20 mouse cellular contexts compared by ENCODE assay signal in genomic region chr5:74358033-74358432, GRCm38 (mm10).
"Had no signal": no experiment of that assay in that cellular context is flagged by ENCODE, and none has a peak within 500 bp of the region (broad histone marks: within the 10 kb centered on the region; RNA-seq: fewer than 3 reads in every experiment).

No protein-coding gene starts in this region.

- H3K4me2 ChIP-seq: kidney, embryonic 15.5 days; liver, embryonic 13.5 days; midbrain, embryonic 12.5 days; midbrain, embryonic 15.5 days; neural tube, embryonic 13.5 days had no signal

- H3K27me3 ChIP-seq: kidney, embryonic 15.5 days; liver, embryonic 13.5 days; midbrain, embryonic 12.5 days; midbrain, embryonic 15.5 days had no signal

- ATAC-seq: midbrain, embryonic 15.5 days had no signal

- H3K9ac ChIP-seq: kidney, embryonic 15.5 days; liver, embryonic 13.5 days; midbrain, embryonic 12.5 days; midbrain, embryonic 15.5 days; neural tube, embryonic 13.5 days had no signal

- H3K36me3 ChIP-seq: kidney, embryonic 15.5 days; liver, embryonic 13.5 days; midbrain, embryonic 12.5 days; midbrain, embryonic 15.5 days; neural tube, embryonic 13.5 days had no signal

- H3K4me3 ChIP-seq: kidney, embryonic 15.5 days; left cerebral cortex, adult 2 months; liver, embryonic 13.5 days; midbrain, embryonic 12.5 days; midbrain, embryonic 15.5 days; myocyte; neural tube, embryonic 13.5 days had no signal

- H3K9me3 ChIP-seq: kidney, embryonic 15.5 days; liver, embryonic 13.5 days; midbrain, embryonic 12.5 days; midbrain, embryonic 15.5 days; neural tube, embryonic 13.5 days had no signal

- DNase-seq: kidney, postnatal 10 days; kidney, postnatal 36 days; layer of hippocampus, postnatal 36 days; liver, embryonic 13.5 days; lung, adult 2 months; lung, postnatal 14 days; lung, postnatal 4 days; right cerebral cortex, adult 18-20 months; right cerebral cortex, postnatal 14 days; right cerebral cortex, postnatal 4 days; thymus, adult 2 months; thymus, postnatal 14 days; thymus, postnatal 4 days had no signal

- H3K27ac ChIP-seq: kidney, embryonic 15.5 days; left cerebral cortex, adult 2 months; liver, embryonic 13.5 days; midbrain, embryonic 12.5 days; midbrain, embryonic 15.5 days; neural tube, embryonic 13.5 days; stomach, postnatal 0 days had no signal

- H3K4me1 ChIP-seq: liver, embryonic 13.5 days; midbrain, embryonic 12.5 days; midbrain, embryonic 15.5 days; neural tube, embryonic 13.5 days had no signal
